Mouse (Mus musculus): ENCODE measurements around the gene Tcp11l2.
A peak's percentile ranks its signal among the peaks of the same experiment; 100 is the strongest.

Gene Tcp11l2

DNA sequence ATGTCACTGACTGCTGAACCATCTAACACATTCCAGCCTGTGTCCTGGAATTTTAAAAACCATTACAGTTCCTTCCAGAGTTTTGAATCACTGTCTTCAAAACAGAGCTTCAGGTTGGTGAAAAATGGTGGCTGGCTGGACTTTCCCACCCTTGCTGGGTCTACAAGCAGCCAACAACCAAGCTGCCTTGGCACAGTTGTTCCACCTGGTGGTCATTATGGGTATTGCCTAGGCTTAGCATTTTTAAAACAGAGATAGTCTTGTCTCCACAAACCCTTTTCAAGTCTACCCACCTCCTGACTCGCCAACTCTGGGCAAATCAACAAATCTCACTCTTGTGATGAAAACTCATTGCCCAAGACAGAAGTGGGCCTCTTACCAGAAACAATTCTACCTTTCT is 17.9 kb upstream of the Tcp11l2 start:
- peak; percentile 54 for DNase-seq (ENCODE audit: low read depth)

DNA sequence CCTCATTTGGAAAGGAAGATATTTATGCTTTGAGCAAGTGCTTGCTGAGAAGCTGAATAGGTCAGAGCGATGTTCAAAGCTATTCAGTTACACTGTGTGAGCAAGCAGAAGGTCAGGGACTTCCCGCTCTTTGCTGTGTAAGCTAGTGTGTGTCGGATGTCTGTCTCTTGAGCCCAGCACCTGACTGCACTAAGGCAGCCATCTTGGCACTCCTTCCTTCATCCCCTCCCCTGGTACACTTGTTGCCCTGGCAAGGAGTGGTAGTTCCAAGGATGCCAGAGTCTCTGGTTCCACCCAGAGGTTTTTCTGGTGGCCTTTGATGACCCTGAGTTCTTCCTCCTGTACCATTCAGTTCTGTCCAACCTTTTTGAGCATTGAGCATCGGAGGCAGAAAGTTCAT is 16.4 kb upstream of the Tcp11l2 start:
- no peak for DNase-seq (ENCODE audit: low read depth)

DNA sequence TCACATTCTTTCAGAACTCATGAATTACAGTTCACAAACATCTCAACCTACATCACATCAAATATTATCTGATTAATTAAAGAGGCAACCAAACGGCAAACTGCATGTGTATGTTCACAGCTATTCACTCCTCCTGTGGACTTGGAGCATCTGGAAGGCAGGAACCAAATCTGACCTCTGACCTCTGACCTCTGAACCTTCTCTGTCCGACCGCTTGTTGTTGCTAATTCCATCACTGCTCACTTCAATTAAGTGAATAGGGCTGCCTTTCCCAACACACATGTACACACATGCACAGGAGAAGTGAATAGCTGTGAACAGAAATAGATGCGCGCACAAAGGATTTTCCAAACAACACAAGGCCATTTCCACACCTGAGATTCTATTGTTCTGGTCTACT is 14.3 kb upstream of the Tcp11l2 start:
- no peak for DNase-seq (ENCODE audit: low read depth)

- DNase-seq (ENCODE audit: low read depth) = peak; percentile 11
Measured at GRCm38 (mm10) chr10:84562567-84563554, 13.6 kb upstream of the Tcp11l2 start.

GRCm38 (mm10) chr10:84564427-84564826 is 12.0 kb upstream of the Tcp11l2 start:
- DNase-seq (ENCODE audit: low read depth) = no peak

- peak; percentile 58 for DNase-seq (ENCODE audit: low read depth)
Measured at GRCm38 (mm10) chr10:84571052-84571639, 5.3 kb upstream of the Tcp11l2 start.

- no peak for DNase-seq (ENCODE audit: low read depth)
Measured at GRCm38 (mm10) chr10:84573671-84574420, 2.6 kb upstream of the Tcp11l2 start.

GRCm38 (mm10) chr10:84576029-84576394 is 414 bp upstream of the Tcp11l2 start:
- DNase-seq (ENCODE audit: low read depth) = no peak

DNA sequence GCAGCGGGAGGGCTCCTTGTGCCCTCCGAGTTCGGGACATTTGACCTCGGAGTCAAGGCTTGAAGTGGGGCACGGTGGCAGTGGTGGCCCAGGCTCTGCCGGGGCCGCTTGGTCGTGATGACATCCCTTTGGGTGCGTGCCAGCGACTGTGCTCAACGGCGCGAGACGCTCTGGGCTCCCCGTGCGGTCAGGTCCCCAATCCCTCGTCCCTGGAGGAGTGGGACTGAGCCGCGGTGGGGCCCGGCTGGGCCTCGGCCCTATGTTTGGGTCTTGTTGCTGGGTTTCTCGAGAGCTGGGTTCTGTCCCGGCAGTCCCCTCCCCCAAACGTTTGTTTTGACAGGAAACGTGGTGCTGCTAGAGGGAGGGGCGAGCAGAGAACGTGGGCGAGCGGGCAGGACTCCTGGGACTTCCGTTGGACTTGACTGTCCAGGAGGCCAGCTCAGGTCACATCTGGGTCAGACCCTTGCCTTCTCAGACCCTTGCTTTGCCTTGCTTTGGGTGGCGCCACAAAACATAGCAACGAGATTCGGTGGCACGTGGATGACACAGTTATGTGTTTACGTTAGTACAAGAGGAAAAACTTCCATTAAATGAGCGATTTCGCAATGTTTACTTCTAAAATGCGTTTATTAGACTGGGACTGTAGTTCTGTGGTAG is 773 bp downstream of the Tcp11l2 start:
- DNase-seq (ENCODE audit: low read depth) = peak; percentile 80

GRCm38 (mm10) chr10:84578738-84579137 is 2.3 kb downstream of the Tcp11l2 start:
- no peak for DNase-seq (ENCODE audit: low read depth)

DNA sequence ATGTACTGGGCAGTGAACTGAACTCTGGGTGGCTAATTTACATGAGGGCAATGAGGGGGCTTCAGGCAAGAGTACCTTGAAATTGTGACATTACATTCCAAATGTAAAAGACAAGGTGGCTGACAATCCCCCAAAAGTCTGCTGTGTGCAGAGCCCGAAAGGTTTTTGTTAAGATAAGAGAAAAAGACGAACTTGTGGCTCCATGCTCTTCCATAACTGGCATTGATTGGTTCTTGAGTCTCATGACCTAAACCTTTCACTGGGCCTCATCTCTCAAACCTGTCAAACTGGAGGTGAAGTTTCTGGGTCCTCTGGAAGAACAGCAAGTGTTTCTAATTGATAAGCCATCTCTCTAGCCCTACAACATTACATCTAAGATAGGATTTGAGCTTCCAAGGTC is 3.1 kb downstream of the Tcp11l2 start:
- no peak for DNase-seq (ENCODE audit: low read depth)

DNA sequence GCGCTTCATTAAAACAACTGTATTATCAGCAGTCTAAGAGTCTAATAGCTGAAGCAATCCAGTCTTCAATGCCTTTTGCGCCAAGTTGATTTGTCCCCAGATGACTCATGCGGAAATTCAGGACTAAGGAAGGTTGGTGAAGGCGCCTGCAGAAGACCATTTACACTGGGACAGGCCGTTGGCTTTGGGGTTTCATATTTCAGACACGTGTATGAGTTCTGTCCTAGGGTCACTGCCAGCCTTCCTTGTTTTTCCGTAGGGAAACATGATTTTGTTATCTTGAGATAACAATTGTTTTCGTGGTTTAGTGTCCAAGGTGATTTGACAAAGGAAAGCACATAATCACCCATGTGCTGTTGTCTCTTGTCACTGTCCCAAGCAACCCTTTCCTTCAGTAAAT is 4.8 kb downstream of the Tcp11l2 start:
- no peak for DNase-seq (ENCODE audit: low read depth)

DNA sequence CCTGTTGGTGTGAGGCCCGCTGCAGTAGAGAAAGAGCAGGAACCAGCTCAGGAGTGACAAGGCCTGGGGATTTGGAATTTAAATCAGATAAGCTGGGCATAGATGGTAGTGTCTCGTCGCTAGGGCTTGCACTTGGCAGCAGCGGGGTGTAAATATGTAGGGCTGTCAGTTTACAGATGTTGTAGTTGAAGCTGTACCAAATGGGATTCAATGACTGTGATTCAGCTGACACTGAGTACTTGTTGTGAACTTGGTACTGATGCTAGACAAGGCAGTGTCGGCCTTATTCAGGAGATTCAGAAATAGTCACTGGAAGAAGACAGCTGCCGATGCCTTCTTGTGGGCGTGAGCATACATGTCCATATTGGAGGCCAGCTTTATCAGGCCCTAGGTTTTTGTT is 5.8 kb downstream of the Tcp11l2 start:
- no peak for DNase-seq (ENCODE audit: low read depth)

DNA sequence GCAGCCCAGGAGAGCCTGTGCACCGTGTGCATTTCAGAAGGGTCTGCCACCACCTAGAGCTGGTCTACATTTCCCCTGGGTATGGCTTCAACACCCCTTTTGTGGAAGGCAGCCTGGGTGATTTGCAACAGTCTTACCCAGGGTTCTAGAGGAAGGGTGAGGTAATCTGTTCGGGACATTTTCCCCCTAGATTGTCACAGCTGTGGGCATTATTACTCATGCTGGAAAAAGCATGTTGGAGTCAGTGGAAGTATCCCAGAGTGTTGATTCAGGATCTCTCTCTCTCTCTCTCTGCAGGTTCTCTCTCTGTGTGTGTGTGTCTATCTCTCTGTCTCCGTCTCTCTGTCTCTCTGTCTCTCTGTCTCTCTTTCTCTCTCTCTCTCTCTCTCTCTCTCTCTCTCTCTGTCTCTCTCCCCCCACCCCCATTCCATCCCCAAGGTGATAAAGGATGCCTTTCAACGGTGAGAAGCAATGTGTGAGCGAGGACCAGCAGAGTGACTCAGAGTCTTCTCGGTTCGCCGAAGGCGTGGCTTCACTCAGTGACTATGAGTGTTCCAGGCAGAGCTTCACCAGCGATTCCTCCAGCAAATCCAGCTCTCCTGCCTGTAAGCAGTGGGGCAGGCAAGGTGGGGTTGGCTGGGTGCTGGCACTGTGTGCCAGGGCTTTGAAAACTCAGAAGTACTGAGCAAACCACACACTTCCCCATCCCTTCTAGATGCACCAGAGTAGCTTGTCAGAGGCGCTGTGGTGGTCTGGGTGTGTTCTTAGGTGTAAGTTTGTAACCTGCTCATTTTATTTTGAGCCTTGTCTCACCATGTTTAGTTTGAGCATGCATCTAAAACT is 8.2 kb downstream of the Tcp11l2 start:
- peak; percentile 54 for DNase-seq (ENCODE audit: low read depth)

DNA sequence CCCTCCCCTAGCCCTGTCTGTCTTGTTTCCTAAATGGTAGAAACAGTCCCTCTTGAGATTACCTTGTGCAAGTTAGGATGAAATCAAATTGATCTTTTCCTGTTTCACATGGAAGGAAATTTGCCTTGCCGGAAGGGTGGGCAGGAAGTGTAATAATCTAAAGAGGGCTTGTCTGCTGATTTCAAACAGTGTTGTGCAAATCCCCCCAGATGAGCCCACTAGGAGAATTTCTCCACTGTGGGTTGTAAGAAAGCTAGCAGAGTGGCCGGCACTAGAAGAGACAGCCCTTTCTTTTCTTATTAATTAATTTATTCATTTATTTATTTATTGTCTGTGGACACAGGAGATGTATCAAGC is 8.8 kb downstream of the Tcp11l2 start:
- no peak for DNase-seq (ENCODE audit: low read depth)

GRCm38 (mm10) chr10:84590956-84591355 is 14.5 kb downstream of the Tcp11l2 start:
- DNase-seq (ENCODE audit: low read depth) = no peak

DNA sequence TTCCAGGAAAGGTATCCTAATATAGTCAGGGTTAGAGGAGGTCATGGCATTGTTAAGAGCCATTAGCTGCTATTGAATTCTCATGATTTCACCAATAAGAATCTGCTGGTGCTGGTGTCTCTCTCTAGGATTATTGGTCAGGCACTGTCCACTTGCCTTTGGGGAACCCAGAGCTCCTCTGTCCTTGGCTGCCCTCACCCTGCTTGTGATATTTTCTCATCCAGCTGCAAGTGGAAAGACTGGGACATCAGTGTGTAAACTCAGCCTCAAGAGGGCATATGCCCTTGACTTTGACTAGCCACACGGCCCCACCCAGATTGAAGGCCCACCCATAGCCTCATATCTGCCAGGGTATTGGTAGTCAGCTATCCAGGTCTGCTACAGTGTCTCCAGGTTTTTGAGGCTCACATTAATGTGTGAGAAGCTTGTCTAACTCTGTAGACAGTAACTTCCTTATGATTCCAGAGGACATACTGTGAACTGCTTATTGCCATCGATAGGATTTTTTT is 15.3 kb downstream of the Tcp11l2 start:
- DNase-seq (ENCODE audit: low read depth) = no peak

GRCm38 (mm10) chr10:84592745-84593144 is 16.3 kb downstream of the Tcp11l2 start:
- DNase-seq (ENCODE audit: low read depth) = peak; percentile 7

DNA sequence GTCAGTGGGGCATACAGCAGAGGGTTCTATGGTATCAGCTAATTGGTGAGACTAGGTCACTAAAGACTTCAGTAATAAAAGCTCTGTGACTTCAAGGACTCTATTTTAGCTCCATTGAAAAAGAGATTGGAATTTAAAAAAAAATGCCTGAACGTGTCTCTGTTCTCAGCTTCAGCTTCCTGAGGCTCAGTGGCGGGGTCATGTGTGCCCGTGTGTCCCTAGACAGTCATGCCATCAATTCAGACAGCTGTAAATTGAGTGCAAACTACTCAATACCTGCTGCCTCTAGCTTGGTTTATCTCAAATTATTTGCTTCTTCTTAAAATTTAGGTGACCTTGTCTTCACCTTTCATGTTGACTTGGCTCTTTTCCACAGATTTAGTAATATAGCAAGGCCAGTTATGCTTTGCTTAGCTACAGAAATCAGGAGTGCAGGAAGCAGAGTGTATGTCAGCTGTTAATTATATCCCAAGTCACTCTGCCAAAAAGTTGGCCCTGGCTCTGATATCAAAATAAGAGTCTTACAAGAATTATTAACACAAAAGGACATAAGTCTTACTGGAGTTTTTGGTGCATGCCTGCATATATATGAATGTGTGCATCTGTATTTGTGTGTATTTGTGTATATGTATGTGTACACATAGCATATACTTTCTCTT is 20.8 kb downstream of the Tcp11l2 start:
- DNase-seq (ENCODE audit: low read depth) = peak; percentile 45

DNA sequence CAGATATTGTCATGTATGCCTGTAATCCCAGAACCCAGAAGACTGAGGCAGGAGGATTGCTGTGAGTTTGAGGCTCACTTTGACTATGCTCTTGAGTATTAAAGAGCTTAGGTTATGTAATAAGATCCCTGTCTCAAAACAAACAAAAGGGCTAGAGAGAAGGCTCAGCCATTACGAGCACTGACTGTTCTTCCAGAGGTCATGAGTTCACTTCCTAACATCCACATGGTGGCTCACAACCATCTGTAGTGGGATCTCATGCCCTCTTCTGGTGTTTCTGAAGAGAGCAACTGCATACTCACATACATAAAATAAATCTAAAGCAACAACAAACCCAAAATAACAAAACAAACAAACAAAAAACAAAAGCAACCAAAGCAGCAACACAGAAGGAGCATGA is 21.7 kb downstream of the Tcp11l2 start:
- DNase-seq (ENCODE audit: low read depth) = no peak

- no peak for DNase-seq (ENCODE audit: low read depth)
Measured at GRCm38 (mm10) chr10:84600136-84600535, 23.7 kb downstream of the Tcp11l2 start.

All from NIH3T3 (cell line).